Mouse (Mus musculus) frontal cortex, postnatal 10 days (tissue): ENCODE measurements at regions not wholly inside any gene's neighbourhood (a gene's known extent, or its start where the extent isn't known, plus 50 kb on each side); places are given as distances from the start of the nearest gene placed in this dataset.
A peak's percentile ranks its signal among the peaks of the same experiment; 100 is the strongest.

Experiments used
- DNase-seq, 2 experiments: peaks; one replicate each; pipeline ENCODE4 v3.0.0; 2022; ENCODE audit warnings: low spot score in 2 of 2, mixed read lengths in 1 of 2

- DNase-seq = no peak
Measured at GRCm38 (mm10) chr1:89382021-89382420, 72.6 kb upstream of the Agap1 start.

GRCm38 (mm10) chr1:89385111-89385510, 69.5 kb upstream of the Agap1 start:
- DNase-seq = peak in 1 of 2 experiments; percentile 12

GRCm38 (mm10) chr1:89392711-89393110, 61.9 kb upstream of the Agap1 start:
- DNase-seq = no peak

GRCm38 (mm10) chr1:89394471-89394870, 60.1 kb upstream of the Agap1 start:
- no peak for DNase-seq

GRCm38 (mm10) chr1:89400734-89401202, 53.8 kb upstream of the Agap1 start:
- peak; percentile 22 to 45 for DNase-seq

- DNase-seq = no peak
Measured at GRCm38 (mm10) chr1:89402513-89403210, 51.9 kb upstream of the Agap1 start.

GRCm38 (mm10) chr1:89403551-89404050, 51.0 kb upstream of the Agap1 start:
- DNase-seq = no peak
